Mouse (Mus musculus): ENCODE measurements around the gene Psmd5.
"Not testable (repeated sequence)": the region's sequence is repeated elsewhere in the genome, so short reads cannot be mapped to it uniquely, and the experiment has no call there.

Psmd5 gene

DNA sequence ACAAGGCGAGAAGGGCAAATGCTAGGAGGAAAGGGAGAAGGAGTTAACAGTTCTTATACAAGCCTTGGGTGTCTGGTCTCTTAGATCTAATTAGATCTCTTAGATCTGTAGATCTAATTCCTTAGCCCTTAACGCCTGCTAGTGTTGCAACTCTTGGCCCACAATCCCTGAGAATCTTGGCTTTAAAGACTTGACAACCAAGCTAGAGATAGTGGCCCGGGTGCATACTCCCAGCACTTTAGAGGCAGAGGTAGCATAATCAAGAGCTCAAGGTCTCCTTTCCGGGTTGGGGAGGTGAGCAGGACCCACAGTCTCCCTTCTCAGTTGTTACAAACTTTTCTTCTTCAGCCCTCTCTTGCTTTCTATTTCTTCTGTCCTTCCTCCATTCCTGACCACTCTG is 47.2 kb downstream of the Psmd5 start:
- no peak for DNase-seq (ENCODE audit: extremely low read depth, low read depth, low spot score)

DNA sequence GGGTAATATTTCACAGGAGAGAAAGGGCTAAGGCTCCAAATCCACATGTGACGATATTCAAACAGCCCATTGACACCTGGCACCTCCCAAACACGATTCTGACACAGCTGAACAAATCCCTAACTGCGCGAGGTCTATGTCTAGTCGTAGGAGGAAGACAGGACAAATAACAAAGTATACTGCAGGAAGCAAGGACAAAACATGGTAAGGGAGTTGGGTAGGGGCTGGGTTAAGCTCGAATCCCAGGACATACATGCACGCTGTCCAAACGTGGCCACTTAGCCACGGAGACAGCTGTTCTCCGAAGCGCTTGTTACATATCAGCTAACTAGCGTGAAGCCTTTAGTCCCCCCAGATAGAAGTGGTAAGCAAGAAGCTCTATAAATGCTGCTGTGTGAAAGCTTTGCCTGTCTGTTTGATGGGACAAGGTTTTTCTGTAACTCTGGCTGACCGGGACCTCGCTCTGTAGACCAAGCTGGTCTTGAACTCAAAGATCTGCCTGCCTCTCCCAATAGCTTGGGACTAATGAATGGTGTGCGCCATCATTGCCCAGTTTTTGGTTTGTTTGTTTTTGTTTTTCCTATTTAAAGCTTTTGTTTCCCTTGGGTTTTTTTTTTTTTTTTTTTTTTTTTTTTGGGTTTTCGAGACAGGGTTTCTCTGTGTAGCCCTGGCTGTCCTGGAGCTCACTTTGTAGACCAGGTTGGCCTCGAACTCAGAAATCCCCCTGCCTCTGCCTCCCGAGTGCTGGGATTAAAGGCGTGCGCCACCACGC is 48.1 kb downstream of the Psmd5 start:
- DNase-seq (ENCODE audit: extremely low read depth, low read depth, low spot score): no peak

DNA sequence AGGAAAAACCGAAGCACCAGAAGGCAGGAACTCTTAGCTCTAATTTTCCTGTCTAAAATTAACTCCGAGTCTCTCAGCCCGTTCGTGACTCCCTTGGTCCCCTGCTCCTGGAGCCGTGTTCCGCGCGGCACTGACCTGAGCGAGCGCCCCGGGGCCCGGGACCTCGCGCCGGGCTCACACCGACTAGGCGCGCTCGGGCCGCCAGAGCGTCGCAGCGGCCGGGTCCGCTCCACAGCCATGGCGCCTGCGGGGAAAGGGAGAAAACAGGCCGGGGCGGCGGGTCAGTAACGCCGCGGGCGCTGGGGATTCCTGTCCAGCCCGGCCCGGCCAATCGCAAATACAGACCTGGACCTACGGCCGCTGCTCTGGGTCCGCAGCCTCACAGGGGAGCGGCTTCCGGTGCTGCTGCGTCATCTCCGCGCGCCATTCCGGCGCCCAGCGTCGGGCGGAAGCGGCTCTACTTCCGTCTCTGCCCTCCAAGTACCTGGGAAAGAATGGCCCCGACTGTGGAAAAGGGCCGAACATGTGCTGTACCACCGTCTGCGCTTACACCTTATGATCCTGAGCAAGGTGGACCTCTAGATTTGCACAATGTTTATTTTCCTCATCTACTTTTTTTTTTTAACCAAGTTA is 48.8 kb downstream of the Psmd5 start, which contains the start of gene Fbxw2:
Fbxw2 (minus strand) TSS at position 485 of the 633 bp plus-strand sequence.
- DNase-seq (ENCODE audit: extremely low read depth, low read depth, low spot score): no peak

DNA sequence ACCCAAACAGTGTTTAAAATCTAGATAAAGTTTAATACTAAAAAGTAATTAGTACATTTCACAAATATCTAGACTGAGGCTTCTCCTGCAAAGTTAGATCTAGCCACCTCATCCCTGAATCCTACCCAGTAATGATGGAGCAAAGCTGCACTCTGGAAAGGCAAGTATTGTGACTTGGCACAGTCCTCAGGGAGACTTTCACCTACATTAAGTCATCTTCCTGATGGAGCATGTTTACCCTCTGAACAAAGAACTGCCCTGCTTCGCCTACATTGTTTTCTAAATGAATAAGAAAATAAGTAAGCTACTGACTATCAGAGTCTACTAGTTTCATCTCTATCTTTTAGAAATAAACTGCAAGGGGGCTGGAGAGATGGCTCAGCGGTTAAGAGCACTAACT is 56.3 kb downstream of the Psmd5 start:
- DNase-seq (ENCODE audit: extremely low read depth, low read depth, low spot score): no peak

DNA sequence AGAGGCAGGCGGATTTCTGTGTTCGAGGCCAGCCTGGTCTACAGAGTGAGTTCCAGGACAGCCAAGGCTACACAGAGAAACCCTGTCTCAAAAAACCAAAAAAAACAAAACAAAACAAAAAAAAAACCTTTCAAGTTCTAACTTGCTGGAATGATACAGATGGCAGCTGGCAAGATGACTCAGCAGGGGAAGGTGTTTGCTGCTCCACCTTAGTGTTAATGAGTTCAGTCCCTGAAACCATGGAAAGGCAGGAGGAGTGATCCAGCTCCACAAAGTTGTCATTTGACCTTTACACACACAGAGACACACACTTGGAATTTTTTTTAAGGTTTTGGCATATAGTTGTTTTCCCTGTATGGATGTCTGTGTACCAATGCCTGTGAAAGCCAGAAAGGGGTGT is 58.9 kb downstream of the Psmd5 start:
- not testable (repeated sequence) for DNase-seq (ENCODE audit: extremely low read depth, low read depth, low spot score)

DNA sequence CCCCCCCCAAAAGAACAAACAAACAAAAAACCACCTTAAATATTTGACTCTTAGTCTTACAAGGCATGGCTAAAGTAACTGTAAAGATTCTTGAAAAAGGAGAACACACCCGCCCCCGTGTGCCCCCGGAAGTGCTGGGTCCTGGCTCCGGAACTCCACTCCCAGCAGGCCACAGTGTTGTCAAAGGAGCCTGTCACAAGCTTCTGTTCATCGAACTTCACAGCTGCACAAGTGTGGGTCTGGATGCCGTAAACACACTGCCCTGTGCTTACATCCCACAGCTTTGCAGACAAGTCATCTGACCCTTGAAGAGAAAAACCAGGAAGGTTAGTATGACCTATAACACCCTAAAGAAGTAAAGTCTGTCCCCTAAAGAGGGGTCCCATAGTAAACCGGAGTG is 62.1 kb downstream of the Psmd5 start:
- DNase-seq (ENCODE audit: extremely low read depth, low read depth, low spot score): no peak

DNA sequence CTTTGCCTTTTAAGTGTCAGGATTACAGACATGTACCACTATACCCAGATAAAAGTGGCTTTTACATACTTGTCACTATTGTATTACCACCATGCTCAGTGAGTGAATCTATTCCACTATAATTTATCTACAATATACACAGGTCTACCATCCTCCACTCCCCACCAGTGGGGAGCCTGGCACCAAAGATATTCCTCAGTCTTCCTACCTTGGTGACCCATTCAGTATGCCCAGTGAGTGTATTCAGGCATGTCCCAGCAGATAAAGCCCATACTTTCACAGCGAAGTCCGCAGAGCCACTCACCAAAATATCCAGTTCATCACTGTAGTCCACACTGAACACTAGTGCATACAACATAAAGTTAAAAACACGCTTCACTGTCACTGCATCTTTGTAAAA is 64.0 kb downstream of the Psmd5 start:
- DNase-seq (ENCODE audit: extremely low read depth, low read depth, low spot score): no peak

DNA sequence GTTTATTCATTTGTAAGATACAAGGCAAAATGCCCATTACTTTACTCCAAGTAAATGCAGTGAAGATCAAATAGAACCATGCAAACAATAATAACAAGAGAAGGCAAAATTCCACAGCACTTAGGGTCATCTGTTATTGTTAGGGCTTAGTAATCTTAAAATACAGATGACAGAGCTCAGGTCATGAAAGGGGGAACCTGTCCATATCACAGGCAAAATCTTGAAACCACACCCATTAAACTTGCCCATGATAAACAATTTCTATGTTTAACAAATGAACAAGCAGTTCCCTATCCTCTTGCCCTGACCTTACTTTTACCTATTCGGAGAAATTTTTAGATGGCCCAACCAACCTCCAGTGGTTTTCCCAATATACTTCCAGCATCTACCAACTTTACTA is 65.2 kb downstream of the Psmd5 start:
- DNase-seq (ENCODE audit: extremely low read depth, low read depth, low spot score): no peak

DNA sequence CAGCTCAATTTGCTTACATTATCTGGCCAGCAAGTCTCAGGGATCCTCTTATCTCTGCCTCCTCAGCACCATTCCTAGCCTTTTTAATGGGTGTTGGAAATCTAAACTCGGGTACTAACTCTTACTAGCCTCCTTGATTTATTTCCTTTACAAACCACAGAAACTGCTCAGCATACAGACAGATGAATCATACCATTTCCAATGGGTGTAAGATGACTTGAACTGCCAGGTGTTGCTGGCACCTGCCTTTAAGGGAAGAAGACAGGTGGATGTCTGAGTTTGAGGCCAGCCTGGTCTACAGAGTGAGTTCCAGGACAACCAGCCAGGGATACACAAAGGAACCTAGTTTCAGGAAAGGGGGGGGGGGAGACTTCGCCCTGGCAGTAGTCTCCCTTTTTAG is 66.7 kb downstream of the Psmd5 start:
- no peak for DNase-seq (ENCODE audit: extremely low read depth, low read depth, low spot score)

DNA sequence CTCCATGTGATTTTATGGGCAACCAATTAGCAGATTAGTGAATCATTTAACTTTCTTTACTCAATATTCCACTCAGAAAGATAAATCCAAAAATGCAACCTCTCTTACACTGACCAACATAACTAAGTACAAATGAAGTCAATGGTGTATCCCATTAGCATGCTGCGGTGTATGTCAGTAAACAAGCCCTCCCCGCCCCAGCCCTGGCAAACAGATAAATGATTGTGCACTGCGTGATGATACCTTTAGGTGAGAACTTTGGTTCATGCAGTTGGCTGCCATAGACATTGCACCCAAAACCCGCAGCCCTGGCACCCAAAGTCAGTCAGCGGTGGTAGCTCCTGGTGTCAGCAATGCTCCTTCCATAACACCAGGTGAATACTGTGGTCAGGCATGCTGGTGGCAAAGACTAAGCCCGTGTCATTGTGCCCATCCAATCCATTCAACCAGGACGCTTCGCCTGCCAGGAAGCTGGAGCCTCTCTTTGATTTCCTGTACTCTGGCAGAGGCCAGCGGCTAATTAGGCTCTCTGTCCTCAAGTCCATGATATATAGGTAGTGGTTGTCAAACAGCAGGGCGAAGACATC is 69.3 kb downstream of the Psmd5 start:
- no peak for DNase-seq (ENCODE audit: extremely low read depth, low read depth, low spot score)

DNA sequence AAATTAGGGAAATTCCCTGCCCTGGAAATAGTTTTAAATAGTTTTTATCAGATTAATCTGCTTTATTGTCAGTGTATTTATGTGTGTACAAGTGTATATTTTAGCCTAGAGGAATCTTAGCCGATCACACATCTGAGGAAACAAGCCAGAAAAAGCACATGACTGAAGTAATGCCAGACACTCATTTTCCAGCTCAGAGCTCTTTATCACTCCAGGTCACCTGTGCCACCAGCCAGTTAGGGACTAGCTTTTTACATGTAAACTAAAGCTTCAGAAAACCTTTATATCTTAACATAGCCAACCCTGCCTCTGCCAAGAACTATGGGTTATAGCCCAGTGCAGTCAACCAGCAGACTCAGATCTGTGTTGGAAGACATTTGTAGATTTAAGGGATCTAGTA is 70.0 kb downstream of the Psmd5 start:
- DNase-seq (ENCODE audit: extremely low read depth, low read depth, low spot score): no peak

DNA sequence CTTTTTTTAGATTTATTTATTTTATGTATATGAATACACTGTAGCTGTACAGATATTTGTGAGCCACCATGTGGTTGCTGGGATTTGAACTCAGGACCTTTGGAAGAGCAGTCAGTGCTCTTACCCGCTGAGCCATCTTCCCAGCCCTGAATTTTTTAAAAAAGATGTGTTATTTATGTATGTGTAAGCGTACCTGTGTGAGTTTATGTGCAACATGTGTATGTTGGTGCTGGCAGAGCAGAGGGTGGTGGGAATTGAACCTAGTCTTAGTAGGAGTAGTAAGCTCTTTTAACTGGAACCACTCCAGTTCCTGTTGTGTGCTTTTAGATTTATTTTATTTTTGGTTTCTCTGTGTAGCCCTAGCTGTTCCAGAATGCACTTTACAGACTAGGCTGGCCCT is 70.6 kb downstream of the Psmd5 start:
- DNase-seq (ENCODE audit: extremely low read depth, low read depth, low spot score): no peak

DNA sequence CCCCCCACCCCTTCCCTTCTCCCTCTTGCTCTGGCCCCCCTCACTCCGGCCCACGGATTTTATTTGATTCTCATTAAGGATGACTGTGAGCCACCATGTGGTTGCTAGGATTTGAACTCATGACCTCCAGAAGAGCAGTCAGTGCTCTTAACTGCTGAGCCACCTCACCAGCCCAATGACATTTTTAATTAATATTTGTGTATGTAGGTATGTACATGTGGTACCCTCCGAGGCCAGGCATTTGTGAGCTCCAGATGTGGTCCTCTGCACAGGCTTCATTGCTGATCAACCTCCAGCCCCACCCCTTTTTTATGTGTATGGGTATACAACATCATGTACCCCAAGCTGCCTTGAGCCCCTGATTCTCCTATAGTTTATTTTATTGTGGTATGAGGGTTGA is 71.0 kb downstream of the Psmd5 start:
- DNase-seq (ENCODE audit: extremely low read depth, low read depth, low spot score): no peak

DNA sequence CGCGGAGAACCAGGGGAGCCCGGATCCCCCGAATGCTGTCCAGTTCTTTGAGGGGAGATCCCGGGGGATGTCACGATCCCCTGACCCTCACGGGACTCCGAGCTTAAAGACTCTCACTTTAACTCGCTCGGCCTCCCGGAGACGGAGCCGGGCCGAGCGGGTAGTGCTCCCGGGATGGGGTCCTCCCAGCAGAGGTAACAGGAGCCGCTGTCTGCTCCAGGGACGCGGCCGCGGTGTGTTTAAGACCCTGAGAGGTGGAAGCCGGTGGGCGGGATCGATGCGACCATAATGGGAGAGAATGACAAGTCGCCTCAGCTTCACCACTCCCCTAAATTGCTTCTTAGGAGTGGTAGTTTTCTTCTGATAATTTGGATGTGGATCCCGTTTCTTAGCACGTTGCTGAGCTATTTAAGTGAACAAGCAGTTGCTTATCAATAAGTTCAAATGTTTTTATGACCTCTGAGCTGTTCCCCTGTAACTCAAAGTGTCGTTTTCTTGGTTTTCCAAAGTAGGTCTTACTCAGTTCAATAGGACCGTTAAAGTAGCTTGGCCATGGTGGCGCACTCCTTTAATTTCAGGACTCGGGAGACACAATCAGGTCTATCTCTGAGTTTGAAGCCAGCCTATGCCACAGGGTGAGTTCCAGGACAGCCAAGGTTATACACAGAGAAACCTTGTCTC is 72.1 kb downstream of the Psmd5 start:
- not testable (repeated sequence) for DNase-seq (ENCODE audit: extremely low read depth, low read depth, low spot score)

DNA sequence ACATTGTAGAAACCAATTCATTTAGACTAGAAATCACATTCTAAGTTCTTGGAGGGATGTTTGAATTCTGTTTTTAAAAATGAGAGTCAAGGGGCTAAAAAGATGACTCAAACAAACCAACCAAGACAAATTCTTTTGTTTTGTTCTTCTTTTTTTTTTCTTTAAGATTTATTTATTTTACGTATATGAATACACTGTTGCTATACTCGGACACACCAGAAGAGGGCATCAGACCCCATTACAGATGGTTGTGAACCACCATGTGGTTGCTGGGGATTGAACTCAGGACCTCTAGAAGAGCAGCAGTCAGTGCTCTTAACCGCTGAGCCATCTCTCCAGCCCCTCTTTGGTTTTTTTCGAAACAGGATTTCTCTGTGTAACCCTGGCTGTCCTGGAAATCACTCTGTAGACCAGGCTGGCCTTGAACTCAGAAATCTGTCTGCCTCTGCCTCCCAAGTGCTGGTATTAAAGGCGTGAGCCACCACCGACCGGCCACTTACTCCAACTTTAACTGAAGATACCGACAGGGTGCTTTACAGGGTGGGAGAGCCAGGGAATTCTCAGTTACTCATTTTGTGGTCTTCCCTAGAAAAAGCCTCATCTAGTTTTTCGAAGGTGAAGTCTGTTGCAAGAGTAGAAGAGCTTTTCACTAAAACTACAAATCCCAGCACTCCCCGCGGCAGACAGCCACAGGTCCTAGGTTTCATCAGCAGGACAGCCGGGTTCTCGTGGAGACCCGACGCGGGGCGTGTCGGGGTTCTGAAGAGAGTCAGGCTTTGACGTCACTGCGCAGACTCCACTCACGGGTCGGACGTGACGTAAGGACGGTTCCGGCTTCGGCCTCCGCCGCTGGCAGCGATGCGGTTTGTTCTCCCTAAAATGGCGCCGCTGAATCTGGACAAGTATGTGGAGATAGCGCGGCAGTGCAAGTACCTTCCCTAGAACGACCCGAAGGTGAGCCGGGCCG is 73.0 kb downstream of the Psmd5 start:
- peak; percentile 92 for DNase-seq (ENCODE audit: extremely low read depth, low read depth, low spot score)

DNA sequence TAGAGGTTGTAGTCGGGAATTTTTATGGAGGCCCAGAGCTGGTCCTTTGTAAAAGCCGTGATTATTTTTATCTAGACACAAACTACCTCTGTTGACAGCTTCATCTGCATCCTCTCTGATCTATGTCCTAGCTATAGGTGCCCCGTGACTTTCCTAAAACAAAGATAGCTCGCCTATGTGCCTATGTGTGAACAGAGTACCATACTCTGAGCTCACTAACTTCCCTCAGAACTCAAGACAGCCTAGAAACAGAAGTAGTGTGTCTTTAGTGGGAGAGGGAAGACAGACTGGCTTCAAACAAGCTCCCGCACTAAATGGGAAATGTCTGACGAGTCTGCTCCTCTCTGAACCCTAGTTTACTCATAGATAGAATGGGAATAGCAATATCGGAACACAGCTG is 74.4 kb downstream of the Psmd5 start:
- no peak for DNase-seq (ENCODE audit: extremely low read depth, low read depth, low spot score)

All from fat pad, adult 2 months (tissue).